Mouse (Mus musculus) heart, embryonic 14.5 days (tissue): ENCODE data around the gene Acbd7. TPM values are rescaled to one million over a fixed set of nuclear protein-coding genes. Genes with fewer than 3 reads are reported as not detected.

Experiments
- ATAC-seq: fragments of 200-750 bp; cut with Nextera tagmentation; 2 replicates; pipeline ENCODE4 v1.8.0; 2017; ENCODE audit warnings: low read depth, moderate TSS enrichment; ENCODE audit not compliant: insufficient number of reproducible peaks, insufficient read depth, low FRiP score
- H3K27ac ChIP-seq, 2 experiments: fragments of 200-500 bp in 1 of 2; fragments of 300-500 bp in 1 of 2; sonication (generic) in 1 of 2; replicated peaks in 1 of 2; 2 replicates each; pipeline ENCODE4 v1.5.1; 2012 to 2014; ENCODE audit warnings: low read depth in 2 of 2, low read length in 2 of 2, control low read depth in 1 of 2, mild to moderate bottlenecking in 1 of 2, mixed read lengths in 1 of 2; ENCODE audit not compliant: control insufficient read depth in 1 of 2, insufficient read depth in 1 of 2
- H3K27me3 ChIP-seq: fragments of 300-500 bp; sonication (generic); 2 replicates; pipeline ENCODE4 v1.6.1; 2014; ENCODE audit warnings: mild to moderate bottlenecking, low read length, control low read depth; ENCODE audit not compliant: control insufficient read depth, insufficient read depth
- H3K36me3 ChIP-seq: fragments of 300-500 bp; sonication (generic); 2 replicates; pipeline ENCODE4 v1.6.1; 2014; ENCODE audit warnings: mild to moderate bottlenecking, control low read depth, low read length, mixed read lengths; ENCODE audit not compliant: control insufficient read depth, insufficient read depth
- H3K4me1 ChIP-seq, 2 experiments: fragments of 200-500 bp in 1 of 2; fragments of 300-500 bp in 1 of 2; sonication (generic) in 1 of 2; 2 replicates each; pipeline ENCODE4 v1.6.1; 2012 to 2014; ENCODE audit warnings: low read length in 2 of 2, control low read depth in 1 of 2, mixed read lengths in 1 of 2; ENCODE audit not compliant: control insufficient read depth in 2 of 2, insufficient read depth in 2 of 2
- H3K4me2 ChIP-seq: fragments of 300-500 bp; sonication (generic); 2 replicates; pipeline ENCODE4 v1.6.1; 2014; ENCODE audit warnings: mild to moderate bottlenecking, low read length
- H3K4me3 ChIP-seq, 2 experiments: fragments of 200-500 bp in 1 of 2; fragments of 300-500 bp in 1 of 2; sonication (generic) in 1 of 2; 2 replicates each; pipeline ENCODE4 v1.5.1; 2012 to 2014; ENCODE audit warnings: low read length in 2 of 2, mild to moderate bottlenecking in 2 of 2, control low read depth in 1 of 2, low read depth in 1 of 2, moderate library complexity in 1 of 2; ENCODE audit not compliant: control insufficient read depth in 1 of 2, insufficient read depth in 1 of 2
- H3K9ac ChIP-seq: fragments of 300-500 bp; sonication (generic); 2 replicates; pipeline ENCODE4 v1.6.1; 2014; ENCODE audit warnings: mild to moderate bottlenecking, low read length
- H3K9me3 ChIP-seq: fragments of 300-500 bp; sonication (generic); 2 replicates; pipeline ENCODE4 v1.6.1; 2016; ENCODE audit warnings: low read length, control low read depth; ENCODE audit not compliant: control insufficient read depth
- WGBS: fragments of 180-500 bp; shearing (Covaris S2); extraction: QIAGEN DNeasy Blood & Tissue Kit; methylation state at CpG from one replicate; pipeline ENCODE4 v1.1.7; 2014; 5-methylcytosine and 5-hydroxymethylcytosine counted together
- polyA plus RNA-seq: library from polyadenylated mRNA; unstranded; fragments of >200 nt; fragmentation: Nextera tagmentation; extraction: Ambion mirVana; gene quantifications from 2 replicates; pipeline ENCODE4 v1.2.1, GENCODE M21; 2014

The Acbd7 gene
- polyA plus RNA-seq, 1 experiment from 2014 or later, result 0.70 TPM

GRCm38 (mm10) chr2:3348422-3348821 is 12.5 kb downstream of the Acbd7 start:
- Histone ChIP-seq H3K9ac (no peak overlapping the region), H3K27ac (no peak overlapping the region), H3K27me3 (peaks cover 10% of the 10 kb centered on the region; the same call in 1 of the 2 replicates), H3K4me3 (no peak overlapping the region), H3K4me2 (no peak overlapping the region), H3K9me3 (no peaks in the 10 kb centered on the region), H3K36me3 (no peaks in the 10 kb centered on the region), H3K4me1 (no peaks in the 10 kb centered on the region)
- ATAC-seq, result no peak
- WGBS, result 75% methylated on average over 4 of the region's 4 CpGs

GRCm38 (mm10) chr2:3348919-3349318 is 13.0 kb downstream of the Acbd7 start:
- Histone ChIP-seq H3K27ac (no peak overlapping the region), H3K9me3 (no peaks in the 10 kb centered on the region), H3K4me2 (no peak overlapping the region), H3K4me1 (no peaks in the 10 kb centered on the region), H3K27me3 (peaks cover 10% of the 10 kb centered on the region; the same call in 1 of the 2 replicates), H3K9ac (no peak overlapping the region), H3K36me3 (no peaks in the 10 kb centered on the region), H3K4me3 (no peak overlapping the region)
- no peak for ATAC-seq
- WGBS, result 17% methylated on average over 3 of the region's 3 CpGs

DNA sequence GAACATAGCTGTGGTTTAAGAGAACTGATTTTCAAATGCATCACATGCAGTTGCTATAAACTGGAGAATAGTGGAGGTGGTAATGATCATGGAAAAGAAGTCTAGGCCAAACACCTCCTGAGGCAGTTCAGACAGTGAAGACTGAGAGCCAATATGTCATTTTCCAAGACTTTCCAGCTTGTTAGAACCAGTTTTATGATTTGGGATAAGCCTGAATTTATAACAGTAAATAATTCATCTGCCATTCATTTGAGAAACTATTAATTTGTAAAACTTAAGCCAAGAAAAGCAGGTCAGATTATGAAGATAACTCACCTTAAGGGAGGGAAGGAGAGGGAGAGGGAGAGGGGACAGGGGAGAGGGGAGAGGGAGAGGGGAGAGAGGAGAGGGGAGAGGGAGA is 17.2 kb downstream of the Acbd7 start:
- no peak overlapping the region for H3K27ac ChIP-seq
- H3K9me3 ChIP-seq, result no peaks in the 10 kb centered on the region
- no peaks in the 10 kb centered on the region for H3K36me3 ChIP-seq
- H3K4me3 ChIP-seq, result no peak overlapping the region
- peaks cover 1% of the 10 kb centered on the region; the same call in 1 of the 2 replicates for H3K27me3 ChIP-seq
- no peaks in the 10 kb centered on the region for H3K4me1 ChIP-seq
- no peak overlapping the region for H3K9ac ChIP-seq
- ATAC-seq, result no peak
- H3K4me2 ChIP-seq, result no peak overlapping the region

DNA sequence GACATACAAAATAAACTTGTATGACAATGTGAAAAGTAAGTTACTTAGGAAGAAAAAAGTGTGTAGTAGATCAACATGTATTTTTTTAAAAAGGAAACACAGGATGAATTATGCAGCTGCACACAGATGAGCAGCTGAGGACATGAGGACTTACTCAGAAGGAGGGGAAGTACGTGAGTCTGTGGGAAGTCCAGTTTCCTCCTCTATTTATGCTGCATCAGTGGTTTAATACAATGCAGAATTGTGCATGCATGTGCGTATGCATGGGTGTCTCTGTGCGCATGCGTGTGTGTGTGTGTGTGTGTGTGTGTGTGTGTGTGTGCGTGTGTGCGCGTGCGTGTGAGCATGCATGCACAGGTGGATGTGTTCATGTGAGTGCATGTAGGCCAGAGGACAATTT is 19.8 kb downstream of the Acbd7 start:
- Histone ChIP-seq H3K27me3 (no peaks in the 10 kb centered on the region), H3K27ac (no peak overlapping the region), H3K9me3 (no peaks in the 10 kb centered on the region), H3K4me1 (no peaks in the 10 kb centered on the region), H3K9ac (no peak overlapping the region), H3K4me2 (no peak overlapping the region), H3K4me3 (no peak overlapping the region), H3K36me3 (no peaks in the 10 kb centered on the region)
- no peak for ATAC-seq
- WGBS, result 85% methylated on average over 8 of the region's 8 CpGs

DNA sequence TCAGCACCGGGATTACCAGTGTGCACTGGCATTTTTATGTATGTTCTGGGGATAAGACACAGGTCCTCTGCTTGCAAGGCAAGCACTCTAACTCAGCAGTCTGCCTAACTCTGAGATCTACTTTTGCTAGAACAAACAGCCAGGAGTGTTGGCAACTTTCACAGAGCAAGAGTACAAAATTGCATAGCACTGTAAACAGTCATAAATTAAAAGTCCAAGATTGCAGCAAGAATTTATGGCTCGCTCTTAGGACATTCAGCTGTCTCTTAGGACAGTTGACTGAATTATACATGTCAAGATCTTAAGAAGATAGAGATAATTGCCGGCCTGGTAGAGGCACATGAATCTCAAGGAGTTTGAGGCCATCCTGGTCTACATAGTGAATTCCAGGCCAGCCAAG is 20.3 kb downstream of the Acbd7 start:
- H3K36me3 ChIP-seq, result no peaks in the 10 kb centered on the region
- H3K4me3 ChIP-seq, result no peak overlapping the region
- H3K27ac ChIP-seq, result no peak overlapping the region
- no peaks in the 10 kb centered on the region for H3K9me3 ChIP-seq
- no peak overlapping the region for H3K4me2 ChIP-seq
- H3K4me1 ChIP-seq, result no peaks in the 10 kb centered on the region
- H3K9ac ChIP-seq, result no peak overlapping the region
- ATAC-seq, result no peak
- 78% methylated on average over 3 of the region's 3 CpGs for WGBS
- no peaks in the 10 kb centered on the region for H3K27me3 ChIP-seq

DNA sequence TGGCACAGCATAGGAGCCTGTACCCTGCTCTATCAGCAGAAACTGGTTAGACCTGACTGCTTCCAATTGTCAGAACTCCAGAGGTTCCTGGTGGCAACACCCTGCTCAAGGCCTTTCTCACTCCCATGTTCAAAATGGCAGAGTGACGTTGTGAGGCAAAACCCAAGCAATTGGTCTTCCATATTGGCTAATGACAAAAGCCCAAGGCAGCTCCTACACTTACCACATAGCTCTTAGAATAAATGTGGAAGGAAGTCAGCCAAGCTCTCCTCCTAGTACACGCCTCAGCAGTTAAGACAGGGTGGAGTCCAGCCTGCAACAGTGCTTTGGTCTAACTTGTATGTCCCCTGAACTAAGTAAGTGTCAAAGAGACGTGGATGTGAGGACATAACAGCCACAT is 21.9 kb downstream of the Acbd7 start:
- no peak overlapping the region for H3K4me2 ChIP-seq

GRCm38 (mm10) chr2:3361067-3361466 is 25.1 kb downstream of the Acbd7 start:
- Histone ChIP-seq H3K4me1 (no peaks in the 10 kb centered on the region), H3K9me3 (no peaks in the 10 kb centered on the region), H3K36me3 (no peaks in the 10 kb centered on the region), H3K9ac (no peak overlapping the region), H3K4me3 (no peak overlapping the region), H3K27me3 (no peaks in the 10 kb centered on the region), H3K4me2 (no peak overlapping the region), H3K27ac (no peak overlapping the region)
- ATAC-seq, result no peak
- 70% methylated on average over 3 of the region's 3 CpGs for WGBS

More for the DNA sequence above, 21.9 kb downstream of the Acbd7 start:
- Histone ChIP-seq H3K9me3 (no peaks in the 10 kb centered on the region), H3K36me3 (no peaks in the 10 kb centered on the region), H3K4me3 (no peak overlapping the region), H3K9ac (no peak overlapping the region), H3K27me3 (no peaks in the 10 kb centered on the region), H3K4me1 (no peaks in the 10 kb centered on the region), H3K27ac (no peak overlapping the region)
- 72% methylated on average over 3 of the region's 3 CpGs for WGBS
- ATAC-seq, result no peak

- Histone ChIP-seq H3K9ac (no peak overlapping the region), H3K4me3 (no peak overlapping the region), H3K27me3 (no peaks in the 10 kb centered on the region), H3K27ac (no peak overlapping the region), H3K36me3 (no peaks in the 10 kb centered on the region), H3K9me3 (no peaks in the 10 kb centered on the region), H3K4me2 (no peak overlapping the region), H3K4me1 (no peaks in the 10 kb centered on the region)
- 71% methylated on average over 4 of the region's 4 CpGs for WGBS
- ATAC-seq, result no peak
Measured at GRCm38 (mm10) chr2:3365127-3365526, 29.2 kb downstream of the Acbd7 start.
